Mouse (Mus musculus) limb, embryonic 13.5 days (tissue): Measurements from ENCODE around the gene Mipep. TPM values are rescaled to one million over a fixed set of nuclear protein-coding genes. Genes with fewer than 3 reads are reported as not detected.

Experiments used
- polyA plus RNA-seq: library from polyadenylated mRNA; unstranded; fragments of >200 nt; fragmentation: Nextera tagmentation; extraction: Ambion mirVana; gene quantifications from 2 replicates; pipeline ENCODE4 v1.2.1, GENCODE M21; 2015

The Mipep gene
- polyA plus RNA-seq, 1 experiment from 2014 or later = 18.4 TPM

Other genes starting within 250 kb of the Mipep start
- gene Spata13, start 150.6 kb upstream of the Mipep start, polyA plus RNA-seq = 10.2 TPM in 2 replicates
- gene C1qtnf9, start 16.4 kb upstream of the Mipep start, polyA plus RNA-seq = 1.5 and 1.6 TPM in 2 replicates